Mouse (Mus musculus): ENCODE measurements around the gene Galc. TPM values are rescaled to one million over a fixed set of nuclear protein-coding genes. Genes with fewer than 3 reads are reported as not detected.
"Not testable (repeated sequence)": the region's sequence is repeated elsewhere in the genome, so short reads cannot be mapped to it uniquely, and the experiment has no call there.

Gene Galc
- total RNA-seq, 2 experiments from 2014 or later, result 4.6 to 5.6 TPM

DNA sequence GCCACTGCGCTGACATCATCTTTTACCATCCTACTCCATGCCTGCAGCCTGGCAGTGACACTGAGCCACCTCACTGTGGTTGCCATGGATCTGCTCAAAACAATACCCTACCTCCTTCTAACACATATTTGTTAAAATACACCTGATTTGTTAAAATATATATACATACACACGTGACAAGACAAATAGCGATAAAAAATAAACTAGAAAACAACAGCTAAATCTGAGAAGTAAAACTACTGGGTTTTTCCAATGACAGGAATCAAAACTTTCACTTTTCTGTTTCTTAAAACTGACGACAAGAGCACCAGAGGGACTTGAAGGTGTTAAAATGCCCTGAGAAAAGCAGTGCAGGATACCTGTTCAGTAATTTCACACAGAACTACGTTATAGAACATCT, 14.4 kb downstream of the Galc start:
- no peak for DNase-seq
- intact Hi-C loops (cut with DNase I), result no loop called here
- Histone ChIP-seq H3K4me3 (no peak overlapping the region), H3K27ac (no peak overlapping the region)
- no peak for TF ChIP-seq CTCF (IDR thresholded peaks at IDR 0.05)

DNA sequence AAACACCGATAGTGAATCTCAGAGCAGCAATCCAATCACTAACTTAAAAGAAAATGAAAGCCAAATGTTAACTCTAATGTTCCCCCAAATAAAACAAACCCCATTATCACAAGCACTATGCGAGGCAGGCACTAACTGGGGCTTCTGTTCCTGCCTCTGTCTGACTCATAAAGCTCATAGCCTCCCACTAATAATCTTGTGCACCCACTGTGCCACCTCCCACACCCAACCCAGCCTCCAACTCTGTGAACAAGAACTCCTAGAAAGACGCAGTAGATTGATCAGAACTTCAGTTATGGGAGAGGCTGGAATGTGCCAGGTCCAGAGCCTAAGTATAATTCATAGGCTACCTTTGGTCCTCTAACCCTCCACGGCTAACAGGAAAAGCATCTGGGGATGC, 15.1 kb downstream of the Galc start:
- intact Hi-C loops (cut with DNase I), result no loop called here
- no peak for DNase-seq
- no peak for TF ChIP-seq CTCF (IDR thresholded peaks at IDR 0.05)
- Histone ChIP-seq H3K4me3 (no peak overlapping the region), H3K27ac (no peak overlapping the region)

DNA sequence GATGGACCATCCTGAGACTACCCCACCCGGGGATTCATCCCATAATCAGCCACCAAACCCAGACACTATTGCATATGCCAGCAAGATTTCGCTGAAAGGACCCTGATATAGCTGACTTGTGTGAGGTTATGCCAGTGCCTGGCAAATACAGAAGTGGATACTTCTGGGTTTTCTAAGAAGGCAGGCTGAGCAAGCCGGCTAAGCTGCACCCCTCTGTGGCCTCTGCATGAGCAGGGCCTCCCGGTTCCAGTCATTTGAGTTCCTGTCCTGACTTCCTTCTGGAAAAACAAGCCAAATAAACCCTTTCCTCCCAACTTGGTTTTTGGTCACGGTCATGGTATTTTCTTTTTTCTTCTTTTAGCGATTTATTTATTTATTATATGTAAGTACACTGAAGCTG, 20.8 kb downstream of the Galc start:
- H3K4me3 ChIP-seq; intact Hi-C loops (cut with DNase I); H3K27ac ChIP-seq; DNase-seq: not testable (repeated sequence)

- intact Hi-C loops (cut with DNase I), result no loop called here
- Histone ChIP-seq H3K27ac (no peak overlapping the region), H3K4me3 (no peak overlapping the region)
- no peak for TF ChIP-seq CTCF (IDR thresholded peaks at IDR 0.05)
- DNase-seq, result no peak
Observed at GRCm38 (mm10) chr12:98227037-98227436, 32.2 kb downstream of the Galc start.

DNA sequence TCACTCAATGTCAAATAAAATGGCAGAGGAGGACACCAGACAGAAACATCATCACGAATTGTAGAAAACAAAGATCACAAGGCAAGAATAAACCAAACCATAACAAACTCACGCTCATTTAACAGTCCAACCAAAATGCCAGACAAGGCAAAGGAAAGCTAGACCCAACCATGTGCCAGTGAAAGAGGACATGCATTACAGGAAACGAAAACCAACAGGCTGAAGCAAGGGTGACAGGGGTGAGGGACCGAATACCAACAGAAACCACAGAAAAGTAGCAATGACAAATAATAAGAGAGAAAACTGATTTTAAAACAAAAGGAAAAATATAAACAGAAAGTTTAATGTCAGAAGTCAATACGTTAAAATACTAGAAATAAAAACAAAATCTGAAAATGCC, 36.0 kb downstream of the Galc start:
- no peak for TF ChIP-seq CTCF (IDR thresholded peaks at IDR 0.05)
- H3K27ac ChIP-seq, result no peak overlapping the region
- no peak for DNase-seq
- H3K4me3 ChIP-seq, result no peak overlapping the region
- intact Hi-C loops (cut with DNase I), result no loop called here

GRCm38 (mm10) chr12:98216432-98216831, 42.8 kb downstream of the Galc start:
- H3K27ac ChIP-seq, result no peak overlapping the region
- H3K4me3 ChIP-seq, result no peak overlapping the region
- intact Hi-C loops (cut with DNase I), result no loop called here
- TF ChIP-seq CTCF (IDR thresholded peaks at IDR 0.05), result no peak
- no peak for DNase-seq

DNA sequence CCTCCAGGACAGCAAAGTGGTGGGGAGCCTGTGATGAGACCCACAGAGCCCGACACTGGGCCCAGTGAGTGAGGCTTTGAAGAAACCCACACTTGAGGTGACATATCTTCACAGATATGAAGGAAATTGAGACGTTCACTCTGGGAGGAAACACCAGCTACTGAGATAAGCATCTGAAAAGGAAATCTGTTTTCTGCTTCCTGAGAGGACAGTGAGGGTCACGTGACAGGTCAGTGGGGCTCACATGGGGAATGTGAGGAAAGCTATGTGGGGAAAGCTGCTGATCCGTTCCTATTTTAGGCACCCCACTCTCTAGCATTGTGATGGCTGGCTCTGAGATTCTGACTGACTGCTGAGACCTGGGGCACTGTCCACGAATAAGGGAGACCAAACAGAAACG, 43.7 kb downstream of the Galc start:
- intact Hi-C loops (cut with DNase I), result no loop called here
- Histone ChIP-seq H3K4me3 (no peak overlapping the region), H3K27ac (no peak overlapping the region)
- DNase-seq, result no peak
- TF ChIP-seq CTCF (IDR thresholded peaks at IDR 0.05), result no peak

GRCm38 (mm10) chr12:98214191-98214590, 45.1 kb downstream of the Galc start:
- Histone ChIP-seq H3K27ac (no peak overlapping the region), H3K4me3 (no peak overlapping the region)
- intact Hi-C loops (cut with DNase I), result loop anchor here (5.0 kb wide), 1 partner anchor 133 kb away; no protein-coding TSS in a partner anchor
- no peak for TF ChIP-seq CTCF (IDR thresholded peaks at IDR 0.05)
- no peak for DNase-seq

DNA sequence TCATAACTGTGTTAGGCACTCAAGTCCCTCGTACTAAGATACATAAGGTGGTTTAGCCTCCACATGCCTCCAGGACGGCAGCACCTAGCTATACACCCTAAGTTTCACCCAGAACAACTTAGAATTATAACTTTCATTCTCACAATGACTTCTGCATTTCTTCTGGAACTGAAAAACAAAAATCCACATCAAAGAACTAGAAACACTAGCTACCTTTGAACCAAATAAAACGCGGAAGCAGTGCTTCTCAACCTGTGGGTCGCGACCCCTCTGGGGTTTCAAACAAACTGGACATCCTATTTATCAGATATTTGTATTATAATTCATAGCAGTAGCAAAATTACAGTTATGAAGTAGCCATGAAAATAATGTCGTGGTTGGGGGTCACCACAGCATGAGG, 45.5 kb downstream of the Galc start:
- Histone ChIP-seq H3K27ac (no peak overlapping the region), H3K4me3 (no peak overlapping the region)
- no peak for DNase-seq
- intact Hi-C loops (cut with DNase I), result loop anchor here (2.0 to 5.0 kb wide), 2 partner anchors 65 to 134 kb away; no protein-coding TSS in a partner anchor
- TF ChIP-seq CTCF (IDR thresholded peaks at IDR 0.05), result no peak

- no peak overlapping the region for H3K4me3 ChIP-seq
- H3K27ac ChIP-seq, result no peak overlapping the region
- DNase-seq, result no peak
- intact Hi-C loops (cut with DNase I), result loop anchor here (2.0 to 5.0 kb wide), 2 partner anchors 65 to 134 kb away; no protein-coding TSS in a partner anchor
- TF ChIP-seq CTCF (IDR thresholded peaks at IDR 0.05), result no peak
Observed at GRCm38 (mm10) chr12:98213332-98213731, 45.9 kb downstream of the Galc start.

GRCm38 (mm10) chr12:98212457-98213175, 46.6 kb downstream of the Galc start:
- H3K27ac ChIP-seq, result no peak overlapping the region
- TF ChIP-seq CTCF (IDR thresholded peaks at IDR 0.05), result peak; percentile 85
- DNase-seq, result no peak
- H3K4me3 ChIP-seq, result no peak overlapping the region
- intact Hi-C loops (cut with DNase I), result loop anchor here (2.0 to 5.0 kb wide), 2 partner anchors 66 to 135 kb away; no protein-coding TSS in a partner anchor

GRCm38 (mm10) chr12:98210495-98210894, 48.8 kb downstream of the Galc start:
- Histone ChIP-seq H3K27ac (no peak overlapping the region), H3K4me3 (no peak overlapping the region)
- intact Hi-C loops (cut with DNase I), result loop anchor here (5.0 kb wide), 1 partner anchor 137 kb away; no protein-coding TSS in a partner anchor
- no peak for DNase-seq
- TF ChIP-seq CTCF (IDR thresholded peaks at IDR 0.05), result no peak

DNA sequence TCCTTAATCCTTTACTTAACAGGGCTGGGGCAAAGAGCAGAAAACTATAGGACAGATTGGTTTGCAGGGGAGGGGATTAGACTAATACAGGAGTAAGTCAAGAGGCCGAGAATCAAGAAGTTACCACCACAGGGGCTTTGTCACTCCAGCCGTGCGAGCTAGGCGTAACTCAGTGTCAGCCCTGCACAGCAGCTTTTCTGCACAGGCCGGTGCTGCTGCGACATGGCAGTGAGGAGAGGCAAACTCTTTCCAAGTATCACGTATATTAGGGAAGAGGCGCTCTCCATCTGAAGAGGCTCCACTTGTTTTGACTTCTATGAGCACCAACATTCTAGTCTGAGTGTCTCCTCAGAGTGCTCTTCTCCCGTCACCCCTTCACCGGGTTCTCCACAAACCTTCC, 51.2 kb downstream of the Galc start:
- Histone ChIP-seq H3K27ac (no peak overlapping the region), H3K4me3 (no peak overlapping the region)
- no peak for DNase-seq
- intact Hi-C loops (cut with DNase I), result no loop called here
- TF ChIP-seq CTCF (IDR thresholded peaks at IDR 0.05), result no peak

All from gastrocnemius, adult 2 months (tissue).